Mouse (Mus musculus) MEL (cell line): ENCODE measurements at regions not wholly inside any gene's neighbourhood (a gene's known extent, or its start where the extent isn't known, plus 50 kb on each side); places are given as distances from the start of the nearest gene placed in this dataset.

Experiments
- DNase-seq: peaks from one replicate; pipeline ENCODE4 v3.0.0; 2011; ENCODE audit warnings: low read depth, low spot score
- H3K27ac ChIP-seq: 2 replicates; pipeline ENCODE4 v1.5.1; 2012; ENCODE audit warnings: low read depth, mild to moderate bottlenecking, control low read depth, low read length, moderate library complexity; ENCODE audit not compliant: control insufficient read depth
- H3K27me3 ChIP-seq, 2 experiments: fragments of 150-350 bp in 1 of 2; sonication (generic) in 1 of 2; 2 replicates each; pipeline ENCODE4 v1.6.1; 2012; ENCODE audit warnings: low read length in 2 of 2, mild to moderate bottlenecking in 2 of 2, improper control_type of control experiment in 1 of 2, moderate library complexity in 1 of 2; ENCODE audit not compliant: insufficient read depth in 2 of 2, control insufficient read depth in 1 of 2
- H3K36me3 ChIP-seq, 2 experiments: 2 replicates each; pipeline ENCODE4 v1.6.1; 2012 to 2014; ENCODE audit warnings: low read length in 2 of 2, improper control_type of control experiment in 1 of 2, inconsistent platforms in 1 of 2, mild to moderate bottlenecking in 1 of 2; ENCODE audit not compliant: insufficient read depth in 2 of 2, control insufficient read depth in 1 of 2
- H3K4me1 ChIP-seq, 2 experiments: fragments of 150-350 bp in 1 of 2; sonication (generic) in 1 of 2; 2 replicates each; pipeline ENCODE4 v1.6.1; 2012; ENCODE audit warnings: low read length in 2 of 2, improper control_type of control experiment in 1 of 2, mild to moderate bottlenecking in 1 of 2; ENCODE audit not compliant: insufficient read depth in 2 of 2, control insufficient read depth in 1 of 2
- H3K4me3 ChIP-seq, 2 experiments: fragments of 150-350 bp in 1 of 2; sonication (generic) in 1 of 2; 2 replicates each; pipeline ENCODE4 v1.5.1; 2012; ENCODE audit warnings: low read depth in 2 of 2, low read length in 2 of 2, mild to moderate bottlenecking in 2 of 2, moderate library complexity in 2 of 2, control low read depth in 1 of 2, improper control_type of control experiment in 1 of 2; ENCODE audit not compliant: control insufficient read depth in 1 of 2, insufficient read depth in 1 of 2
- H3K79me2 ChIP-seq: 2 replicates; pipeline ENCODE4 v1.6.1; 2012; ENCODE audit warnings: mild to moderate bottlenecking, low read length, moderate library complexity; ENCODE audit not compliant: control insufficient read depth, poor library complexity, insufficient read depth
- H3K9ac ChIP-seq: 2 replicates; pipeline ENCODE4 v1.6.1; 2012; ENCODE audit warnings: low read depth, mild to moderate bottlenecking, control low read depth, low read length, moderate library complexity; ENCODE audit not compliant: control insufficient read depth, poor library complexity, severe bottlenecking
- H3K9me3 ChIP-seq: fragments of 150-350 bp; sonication (generic); replicated peaks from 2 replicates; pipeline ENCODE4 v1.6.1; 2012; ENCODE audit warnings: mild to moderate bottlenecking, low read length, improper control_type of control experiment, moderate library complexity; ENCODE audit not compliant: insufficient read depth
- CHD1 ChIP-seq: IDR thresholded peaks from 2 replicates; pipeline ENCODE4 v1.6.1; 2012; ENCODE audit warnings: low read depth, mild to moderate bottlenecking, inconsistent platforms, low read length, improper control_type of control experiment
- EP300 ChIP-seq, 2 experiments: IDR thresholded peaks; 2 replicates each; pipeline ENCODE4 v1.6.1; 2011; ENCODE audit warnings: improper control_type of control experiment in 2 of 2, low read length in 2 of 2, low read depth in 1 of 2, mild to moderate bottlenecking in 1 of 2
- GATA1 ChIP-seq: IDR thresholded peaks from 2 replicates; pipeline ENCODE4 v1.6.1; 2011; ENCODE audit warnings: low read depth, low read length, improper control_type of control experiment
- JUND ChIP-seq: IDR thresholded peaks from 2 replicates; pipeline ENCODE4 v1.6.1; 2011; ENCODE audit warnings: low read depth, mild to moderate bottlenecking, improper control_type of control experiment, low read length
- KAT2A ChIP-seq: conservative IDR thresholded peaks from 2 replicates; pipeline ENCODE4 v1.6.1; 2012; ENCODE audit warnings: low read depth, low read length, improper control_type of control experiment, inconsistent platforms
- MAFK ChIP-seq: IDR thresholded peaks from 2 replicates; pipeline ENCODE4 v1.6.1; 2011; ENCODE audit warnings: low read depth, mild to moderate bottlenecking, low read length, improper control_type of control experiment, borderline replicate concordance
- MEF2A ChIP-seq: IDR thresholded peaks from 2 replicates; pipeline ENCODE4 v1.6.1; 2014; ENCODE audit warnings: low read depth, mild to moderate bottlenecking, inconsistent platforms, low read length, improper control_type of control experiment; ENCODE audit not compliant: poor library complexity, insufficient replicate concordance, severe bottlenecking; ENCODE audit errors: extremely low read depth
- MYB ChIP-seq: IDR thresholded peaks from 2 replicates; pipeline ENCODE4 v1.6.1; 2011; ENCODE audit warnings: mild to moderate bottlenecking, low read depth, low read length, improper control_type of control experiment
- POLR2A ChIP-seq, 2 experiments: IDR thresholded peaks; 2 replicates each; pipeline ENCODE4 v1.6.1; 2011 to 2012; ENCODE audit warnings: low read length in 2 of 2, mild to moderate bottlenecking in 2 of 2, control low read depth in 1 of 2, improper control_type of control experiment in 1 of 2, low read depth in 1 of 2, moderate library complexity in 1 of 2; ENCODE audit not compliant: control insufficient read depth in 1 of 2, insufficient read depth in 1 of 2, poor library complexity in 1 of 2
- POLR2AphosphoS2 ChIP-seq: IDR thresholded peaks from 2 replicates; pipeline ENCODE4 v1.6.1; 2011; ENCODE audit warnings: low read length, improper control_type of control experiment
- POLR2AphosphoS5 ChIP-seq: IDR thresholded peaks from 2 replicates; pipeline ENCODE4 v1.6.1; 2012; ENCODE audit warnings: low read depth, borderline replicate concordance, mild to moderate bottlenecking, inconsistent platforms, low read length, moderate library complexity, mixed read lengths
- SIN3A ChIP-seq: IDR thresholded peaks from 2 replicates; pipeline ENCODE4 v1.6.1; 2012; ENCODE audit warnings: low read length, improper control_type of control experiment, inconsistent platforms
- SMC3 ChIP-seq: IDR thresholded peaks from 2 replicates; pipeline ENCODE4 v1.6.1; 2011; ENCODE audit warnings: low read depth, low read length, improper control_type of control experiment
- TBP ChIP-seq: IDR thresholded peaks from 2 replicates; pipeline ENCODE4 v1.8.0; 2011; ENCODE audit warnings: low read depth, low read length, improper control_type of control experiment
- UBTF ChIP-seq: IDR thresholded peaks from 2 replicates; pipeline ENCODE4 v1.6.1; 2012; ENCODE audit warnings: low read depth, mild to moderate bottlenecking, inconsistent platforms, low read length, improper control_type of control experiment, moderate library complexity, borderline replicate concordance; ENCODE audit not compliant: insufficient read depth
- USF1 ChIP-seq: IDR thresholded peaks from 2 replicates; pipeline ENCODE4 v1.6.1; 2014; ENCODE audit warnings: low read depth, mild to moderate bottlenecking, inconsistent platforms, low read length, improper control_type of control experiment, moderate library complexity
- USF2 ChIP-seq, 2 experiments: IDR thresholded peaks; 2 replicates each; pipeline ENCODE4 v1.6.1; 2011 to 2012; ENCODE audit warnings: improper control_type of control experiment in 2 of 2, low read length in 2 of 2, borderline replicate concordance in 1 of 2, inconsistent platforms in 1 of 2, low read depth in 1 of 2, mild to moderate bottlenecking in 1 of 2; ENCODE audit not compliant: insufficient read depth in 1 of 2
- ZC3H11A ChIP-seq: IDR thresholded peaks from 2 replicates; pipeline ENCODE4 v1.6.1; 2012; ENCODE audit warnings: low read depth, mild to moderate bottlenecking, inconsistent platforms, low read length, improper control_type of control experiment
- ZKSCAN1 ChIP-seq: IDR thresholded peaks from 2 replicates; pipeline ENCODE4 v1.6.1; 2012; ENCODE audit warnings: low read depth, mild to moderate bottlenecking, inconsistent platforms, low read length, improper control_type of control experiment, moderate library complexity
- ZNF384 ChIP-seq: IDR thresholded peaks from 2 replicates; pipeline ENCODE4 v1.6.1; 2012; ENCODE audit warnings: low read depth, mild to moderate bottlenecking, inconsistent platforms, low read length, improper control_type of control experiment

- TF ChIP-seq GATA1 (no peak), POLR2AphosphoS2 (no peak), POLR2AphosphoS5 (no peak), MAFK (no peak)
Measured at GRCm38 (mm10) chr6:67152845-67153468, 85.0 kb upstream of the Serbp1 start (continued).

GRCm38 (mm10) chr6:67151515-67151914 is 86.5 kb upstream of the Serbp1 start:
- TF ChIP-seq ZNF384 (no peak), KAT2A (no peak), POLR2AphosphoS2 (no peak), ZC3H11A (no peak), USF1 (no peak), MYB (no peak), TBP (no peak), USF2 (IDR thresholded peaks at IDR 0.05; ENCODE audit: borderline replicate concordance in 1 of 2, insufficient read depth in 1 of 2, low read depth in 1 of 2, low read length in 2 of 2) (no peak), ZKSCAN1 (no peak), SMC3 (no peak), POLR2A (IDR thresholded peaks at IDR 0.05; ENCODE audit: control insufficient read depth in 1 of 2, insufficient read depth in 1 of 2, low read depth in 1 of 2, low read length in 2 of 2, poor library complexity in 1 of 2) (no peak), UBTF (no peak), SIN3A (no peak), CHD1 (no peak), MEF2A (no peak), JUND (no peak), EP300 (IDR thresholded peaks at IDR 0.05; ENCODE audit: low read depth in 1 of 2, low read length in 2 of 2) (no peak)
- no peak overlapping the region for H3K27ac ChIP-seq
- H3K27me3 ChIP-seq = no peaks in the 10 kb centered on the region
- peaks cover 0 to 11% of the 10 kb centered on the region in 2 experiments; a peak in 2 of 4 replicates for H3K36me3 ChIP-seq
- H3K9ac ChIP-seq = no peak overlapping the region
- no peak overlapping the region for H3K4me3 ChIP-seq
- H3K4me1 ChIP-seq = peaks cover 5 to 14% of the 10 kb centered on the region in 2 experiments
- no peak for DNase-seq
- H3K9me3 ChIP-seq = no peaks in the 10 kb centered on the region
- H3K79me2 ChIP-seq = no peaks in the 10 kb centered on the region
